8 mouse cellular contexts compared by ENCODE assay signal in genomic region chr7:92876066-92876465, GRCm38 (mm10). TPM values are rescaled to one million over a fixed set of nuclear protein-coding genes. Genes with fewer than 3 reads are reported as not detected.
DNase-seq lines count a peak whose midpoint lies in the region; ATAC-seq lines count a peak whose summit lies in the region.

No protein-coding gene starts in this region.

- ATAC-seq in CD4-positive, CD25-positive, alpha-beta regulatory T cell, adult 4 months = no peak
- ATAC-seq in forebrain, embryonic 14.5 days = no peak
- ATAC-seq in midbrain, embryonic 14.5 days (ENCODE audit: low FRiP score, low TSS enrichment) = no peak
- ATAC-seq in frontal cortex, adult (ENCODE audit: low TSS enrichment) = no peak

- H3K27me3 ChIP-seq in forebrain, embryonic 14.5 days (replicated peaks; ENCODE audit: control insufficient read depth, insufficient read depth, low read length) = no peaks in the 10 kb centered on the region
- H3K27me3 ChIP-seq in midbrain, embryonic 14.5 days (ENCODE audit: control insufficient read depth, insufficient read depth, low read length) = no peaks in the 10 kb centered on the region

- H3K4me1 ChIP-seq in forebrain, embryonic 14.5 days (ENCODE audit: control insufficient read depth, insufficient read depth, low read length) = peaks cover 11% of the 10 kb centered on the region; the same call in 1 of the 2 replicates
- peaks cover 18% of the 10 kb centered on the region for H3K4me1 ChIP-seq in midbrain, embryonic 14.5 days (ENCODE audit: control insufficient read depth, insufficient read depth, low read length)

- H3K4me3 ChIP-seq in forebrain, embryonic 14.5 days (ENCODE audit: low read depth, low read length) = 0 out of 2 replicates have a peak overlapping the region, but pooled peaks have one; percentile 55
- H3K4me3 ChIP-seq in midbrain, embryonic 14.5 days (replicated peaks; ENCODE audit: low read depth, low read length) = peak overlapping the region; percentile 54; the same call in 1 of the 2 replicates

- no peak overlapping the region for H3K9ac ChIP-seq in forebrain, embryonic 14.5 days (ENCODE audit: low read length)
- no peak overlapping the region for H3K9ac ChIP-seq in midbrain, embryonic 14.5 days (replicated peaks; ENCODE audit: low read length)

- H3K9me3 ChIP-seq in forebrain, embryonic 14.5 days (replicated peaks; ENCODE audit: control insufficient read depth, low read length) = no peaks in the 10 kb centered on the region
- no peaks in the 10 kb centered on the region for H3K9me3 ChIP-seq in midbrain, embryonic 14.5 days (ENCODE audit: control insufficient read depth, low read length)

- no peaks in the 10 kb centered on the region for H3K36me3 ChIP-seq in forebrain, embryonic 14.5 days (ENCODE audit: control insufficient read depth, insufficient read depth, low read length)
- no peaks in the 10 kb centered on the region for H3K36me3 ChIP-seq in midbrain, embryonic 14.5 days (ENCODE audit: control insufficient read depth, insufficient read depth, low read length)

- H3K27ac ChIP-seq in forebrain, embryonic 14.5 days (ENCODE audit: low read depth, low read length) = no peak overlapping the region
- no peak overlapping the region for H3K27ac ChIP-seq in midbrain, embryonic 14.5 days (replicated peaks; ENCODE audit: low read depth, low read length)

- peak; percentile 9 for DNase-seq in CD4-positive, CD25-positive, alpha-beta regulatory T cell, adult 2 months (ENCODE audit: low read depth, low spot score)
- DNase-seq in CD4-positive helper T cell, adult 2 months (ENCODE audit: low read depth, low spot score) = peak; percentile 12
- no peak for DNase-seq in forebrain, embryonic 14.5 days (ENCODE audit: low spot score)
- peak; percentile 15 to 38 for DNase-seq in kidney, adult 8-10 months
- DNase-seq in midbrain, embryonic 14.5 days = peak; percentile 5
- DNase-seq in frontal cortex, postnatal 10 days (ENCODE audit: low spot score in 2 of 2) = no peak

- peak overlapping the region; percentile 55 for H3K4me2 ChIP-seq in forebrain, embryonic 14.5 days (ENCODE audit: low read length)
- H3K4me2 ChIP-seq in midbrain, embryonic 14.5 days (ENCODE audit: low read length) = peak overlapping the region; percentile 62

- WGBS in forebrain, embryonic 14.5 days = 45% methylated on average over 3 of the region's 3 CpGs
- WGBS in midbrain, embryonic 14.5 days = 48% methylated on average over 3 of the region's 3 CpGs

RNA-seq across cellular contexts. Expression of gene Prcp, which starts 1.8 kb away (rescaled TPM):
- polyA plus RNA-seq in CD4-positive, CD25-positive, alpha-beta regulatory T cell, adult 4 months (2017; shearing (Covaris generic)) = 10 to 100 TPM; 29.3 to 31.2 TPM
- polyA plus RNA-seq in forebrain, embryonic 14.5 days (2014; fragmentation: Nextera tagmentation; extraction: Ambion mirVana) = 14.5 and 17.0 TPM in 2 replicates
- polyA plus RNA-seq in midbrain, embryonic 14.5 days (2014; fragmentation: Nextera tagmentation; extraction: Ambion mirVana) = 13.5 and 17.9 TPM in 2 replicates

RNA-seq across cellular contexts. Expression of gene Ddias, which starts 2.0 kb away (rescaled TPM):
- 1 to 10 TPM; 2.9 to 4.7 TPM for polyA plus RNA-seq in CD4-positive, CD25-positive, alpha-beta regulatory T cell, adult 4 months (2017; shearing (Covaris generic))
- polyA plus RNA-seq in forebrain, embryonic 14.5 days (2014; fragmentation: Nextera tagmentation; extraction: Ambion mirVana) = 9.5 and 10.9 TPM in 2 replicates
- 3.3 and 6.1 TPM in 2 replicates for polyA plus RNA-seq in midbrain, embryonic 14.5 days (2014; fragmentation: Nextera tagmentation; extraction: Ambion mirVana)

Comparison
In these comparisons a context has a peak if more than half of its experiments do, and no peak if none do; other contexts are left out.
1. DNase-seq: peak in CD4-positive, CD25-positive, alpha-beta regulatory T cell, adult 2 months (single experiment), CD4-positive helper T cell, adult 2 months (single experiment), kidney, adult 8-10 months (2 of 2) and midbrain, embryonic 14.5 days (single experiment); none in forebrain, embryonic 14.5 days (single experiment) and frontal cortex, postnatal 10 days (0 of 2).